Mouse (Mus musculus): ENCODE results near the gene Snrpb.

Snrpb gene

GRCm38 (mm10) chr2:130143011-130143410 lies 36.2 kb downstream of the Snrpb start:
- DNase-seq (ENCODE audit: low read depth, low spot score) = no peak

- DNase-seq (ENCODE audit: low read depth, low spot score) = no peak
Observed at GRCm38 (mm10) chr2:130129687-130130086, 49.5 kb downstream of the Snrpb start.

GRCm38 (mm10) chr2:130126073-130126472 lies 53.1 kb downstream of the Snrpb start:
- no peak for DNase-seq (ENCODE audit: low read depth, low spot score)

DNA sequence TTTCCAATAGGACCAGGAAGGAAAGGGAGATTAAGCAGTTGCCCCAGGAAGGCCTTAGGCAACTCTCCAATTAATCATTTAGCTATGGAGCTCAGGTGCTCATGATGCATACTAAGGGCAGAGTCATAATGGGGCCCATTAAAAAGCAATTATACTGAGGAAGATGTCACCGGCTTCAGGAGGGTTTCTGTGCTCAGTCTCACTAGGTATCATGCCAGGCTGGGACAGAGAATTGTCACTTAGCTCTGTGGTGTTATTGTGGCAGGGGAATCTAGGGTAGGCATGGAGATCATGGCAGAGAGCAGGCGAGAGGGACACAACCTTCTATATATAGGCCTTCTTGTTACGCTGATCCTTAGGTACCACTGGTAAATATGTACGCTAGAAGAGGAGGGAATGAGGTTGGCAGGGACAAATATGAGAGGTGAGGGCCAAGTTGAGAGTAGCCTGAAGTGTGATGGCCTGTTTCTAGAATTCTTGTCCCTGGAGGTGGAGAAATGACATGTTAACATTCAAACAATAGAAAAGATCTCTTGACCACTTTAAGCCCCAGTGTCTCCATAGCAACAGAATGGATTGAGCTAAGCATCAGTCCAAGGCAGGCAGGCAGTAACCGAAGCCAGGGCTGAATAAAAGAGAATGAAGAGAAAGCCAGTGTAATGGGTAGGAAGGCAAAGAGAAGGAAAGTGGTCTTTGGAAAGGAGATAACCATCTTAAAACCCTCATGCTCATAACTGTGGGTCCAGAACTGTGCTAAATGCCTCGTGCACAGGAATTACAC lies 53.7 kb downstream of the Snrpb start:
- no peak for DNase-seq (ENCODE audit: low read depth, low spot score)
